Mouse (Mus musculus) midbrain, embryonic 16.5 days (tissue): ENCODE data around the gene Prb1. TPM values are rescaled to one million over a fixed set of nuclear protein-coding genes. Genes with fewer than 3 reads are reported as not detected.
"Not testable (repeated sequence)": the region's sequence is repeated elsewhere in the genome, so short reads cannot be mapped to it uniquely, and the experiment has no call there.

Source experiments
- ATAC-seq: fragments of 200-750 bp; cut with Nextera tagmentation; 2 replicates; pipeline ENCODE4 v1.8.0; 2017; ENCODE audit warnings: moderate TSS enrichment
- H3K27ac ChIP-seq: fragments of 300-500 bp; sonication (generic); 2 replicates; pipeline ENCODE4 v1.5.1; 2014; ENCODE audit warnings: mild to moderate bottlenecking, low read length, mixed read lengths
- H3K27me3 ChIP-seq: fragments of 300-500 bp; sonication (generic); 2 replicates; pipeline ENCODE4 v1.6.1; 2014; ENCODE audit warnings: low read depth, low read length, mixed read lengths; ENCODE audit not compliant: control insufficient read depth, insufficient read depth
- H3K36me3 ChIP-seq: fragments of 300-500 bp; sonication (generic); 2 replicates; pipeline ENCODE4 v1.6.1; 2014; ENCODE audit warnings: mild to moderate bottlenecking, low read length, moderate library complexity, mixed read lengths; ENCODE audit not compliant: control insufficient read depth, insufficient read depth
- H3K4me1 ChIP-seq: fragments of 300-500 bp; sonication (generic); 2 replicates; pipeline ENCODE4 v1.6.1; 2014; ENCODE audit warnings: mild to moderate bottlenecking, low read length, mixed read lengths; ENCODE audit not compliant: control insufficient read depth, insufficient read depth
- H3K4me2 ChIP-seq: fragments of 300-500 bp; sonication (generic); 2 replicates; pipeline ENCODE4 v1.6.1; 2014; ENCODE audit warnings: mild to moderate bottlenecking, low read length, mixed read lengths
- H3K4me3 ChIP-seq: fragments of 300-500 bp; sonication (generic); 2 replicates; pipeline ENCODE4 v1.5.1; 2014; ENCODE audit warnings: low read depth, mild to moderate bottlenecking, low read length, moderate library complexity, mixed read lengths
- H3K9ac ChIP-seq: fragments of 300-500 bp; sonication (generic); 2 replicates; pipeline ENCODE4 v1.6.1; 2014; ENCODE audit warnings: low read depth, low read length, mixed read lengths
- H3K9me3 ChIP-seq: fragments of 300-500 bp; sonication (generic); replicated peaks from 2 replicates; pipeline ENCODE4 v1.6.1; 2014; ENCODE audit warnings: mild to moderate bottlenecking, low read length, mixed read lengths; ENCODE audit not compliant: control insufficient read depth, poor library complexity, severe bottlenecking
- polyA plus RNA-seq: library from polyadenylated mRNA; unstranded; fragments of >200 nt; fragmentation: Nextera tagmentation; extraction: Ambion mirVana; gene quantifications from 2 replicates; pipeline ENCODE4 v1.2.1, GENCODE M21; 2015

The Prb1 gene
- not detected in 2 replicates for polyA plus RNA-seq

- not testable (repeated sequence) for H3K4me2 ChIP-seq, H3K27ac ChIP-seq, ATAC-seq, H3K4me3 ChIP-seq, H3K36me3 ChIP-seq, H3K27me3 ChIP-seq, H3K9ac ChIP-seq, H3K4me1 ChIP-seq, H3K9me3 ChIP-seq
Observed at GRCm38 (mm10) chr6:132210421-132210820, at the start of gene Prb1. TSS of gene Prb1 (minus strand) at chr6:132210521.

Other genes starting within 250 kb of the Prb1 start
- gene Prpmp5, start 104.2 kb upstream of the Prb1 start, polyA plus RNA-seq = not detected in 2 replicates
- not detected in 2 replicates for gene Gm8882, start 153.6 kb upstream of the Prb1 start, polyA plus RNA-seq